Mouse (Mus musculus): ENCODE data around the gene Gm11361. TPM values are rescaled to one million over a fixed set of nuclear protein-coding genes. Genes with fewer than 3 reads are reported as not detected.

Gm11361 gene
- total and polyA plus RNA-seq, 3 experiments, result 0.36 to 1,335 TPM; not detected in 1

GRCm38 (mm10) chr13:28294757-28295361, 37.5 kb downstream of the Gm11361 start:
- H3K4me1 ChIP-seq (ENCODE audit: control insufficient read depth in 1 of 2, insufficient read depth in 2 of 2, low read length in 2 of 2), result no peaks in the 10 kb centered on the region
- H3K9ac ChIP-seq (ENCODE audit: control insufficient read depth, low read depth, low read length, poor library complexity, severe bottlenecking), result no peak overlapping the region
- H3K9me3 ChIP-seq (replicated peaks; ENCODE audit: insufficient read depth, low read length), result no peaks in the 10 kb centered on the region
- H3K27me3 ChIP-seq (ENCODE audit: control insufficient read depth in 1 of 2, insufficient read depth in 2 of 2, low read length in 2 of 2), result no peaks in the 10 kb centered on the region
- H3K79me2 ChIP-seq (ENCODE audit: control insufficient read depth, insufficient read depth, low read length, poor library complexity), result no peaks in the 10 kb centered on the region
- no peak for TF ChIP-seq SMC3 (IDR thresholded peaks at IDR 0.05; ENCODE audit: low read depth, low read length)
- no peak for TF ChIP-seq MXI1 (IDR thresholded peaks at IDR 0.05; ENCODE audit: low read depth, low read length)
- no peak for TF ChIP-seq KAT2A (conservative IDR thresholded peaks at IDR 0.05; ENCODE audit: low read depth, low read length)
- TF ChIP-seq CHD2 (IDR thresholded peaks at IDR 0.05; ENCODE audit: low read length), result no peak
- TF ChIP-seq ZC3H11A (IDR thresholded peaks at IDR 0.05; ENCODE audit: low read depth, low read length), result no peak
- TF ChIP-seq ZNF384 (IDR thresholded peaks at IDR 0.05; ENCODE audit: low read depth, low read length), result no peak
- TF ChIP-seq CTCF (IDR thresholded peaks at IDR 0.05 in 2 of 3, conservative IDR thresholded peaks at IDR 0.05 in 1 of 3; ENCODE audit: control insufficient read depth in 1 of 3, insufficient read depth in 1 of 3, low read depth in 2 of 3, low read length in 3 of 3, poor library complexity in 1 of 3, severe bottlenecking in 1 of 3), result no peak
- TF ChIP-seq USF2 (IDR thresholded peaks at IDR 0.05; ENCODE audit: borderline replicate concordance in 1 of 2, insufficient read depth in 1 of 2, low read depth in 1 of 2, low read length in 2 of 2), result no peak
- TF ChIP-seq HCFC1 (IDR thresholded peaks at IDR 0.05; ENCODE audit: low read depth, low read length), result no peak
- TF ChIP-seq EP300 (IDR thresholded peaks at IDR 0.05; ENCODE audit: low read depth in 1 of 2, low read length in 2 of 2), result no peak
- TF ChIP-seq GATA1 (IDR thresholded peaks at IDR 0.05; ENCODE audit: low read depth, low read length), result no peak
- TF ChIP-seq RAD21 (IDR thresholded peaks at IDR 0.05; ENCODE audit: low read depth, low read length), result no peak
- no peak for TF ChIP-seq TBP (IDR thresholded peaks at IDR 0.05; ENCODE audit: low read depth, low read length)
- TF ChIP-seq TCF12 (IDR thresholded peaks at IDR 0.05; ENCODE audit: low read depth, low read length), result no peak
- no peak for DNase-seq (ENCODE audit: low read depth, low spot score)
- H3K36me3 ChIP-seq (ENCODE audit: control insufficient read depth in 1 of 2, insufficient read depth in 2 of 2, low read length in 2 of 2), result no peaks in the 10 kb centered on the region
- no peak overlapping the region for H3K27ac ChIP-seq (ENCODE audit: control insufficient read depth, low read depth, low read length)
- no peak overlapping the region for H3K4me3 ChIP-seq (ENCODE audit: control insufficient read depth in 1 of 2, insufficient read depth in 1 of 2, low read depth in 2 of 2, low read length in 2 of 2)

GRCm38 (mm10) chr13:28295492-28295891, 38.2 kb downstream of the Gm11361 start:
- Histone ChIP-seq H3K79me2 (ENCODE audit: control insufficient read depth, insufficient read depth, low read length, poor library complexity) (no peaks in the 10 kb centered on the region), H3K27me3 (ENCODE audit: control insufficient read depth in 1 of 2, insufficient read depth in 2 of 2, low read length in 2 of 2) (no peaks in the 10 kb centered on the region), H3K27ac (ENCODE audit: control insufficient read depth, low read depth, low read length) (no peak overlapping the region), H3K36me3 (ENCODE audit: control insufficient read depth in 1 of 2, insufficient read depth in 2 of 2, low read length in 2 of 2) (no peaks in the 10 kb centered on the region), H3K9me3 (replicated peaks; ENCODE audit: insufficient read depth, low read length) (no peaks in the 10 kb centered on the region), H3K9ac (ENCODE audit: control insufficient read depth, low read depth, low read length, poor library complexity, severe bottlenecking) (no peak overlapping the region), H3K4me1 (ENCODE audit: control insufficient read depth in 1 of 2, insufficient read depth in 2 of 2, low read length in 2 of 2) (no peaks in the 10 kb centered on the region), H3K4me3 (ENCODE audit: control insufficient read depth in 1 of 2, insufficient read depth in 1 of 2, low read depth in 2 of 2, low read length in 2 of 2) (no peak overlapping the region)
- TF ChIP-seq MAX (IDR thresholded peaks at IDR 0.05; ENCODE audit: low read length), result no peak
- TF ChIP-seq EP300 (IDR thresholded peaks at IDR 0.05; ENCODE audit: low read depth in 1 of 2, low read length in 2 of 2), result no peak
- no peak for TF ChIP-seq USF1 (IDR thresholded peaks at IDR 0.05; ENCODE audit: low read depth, low read length)
- TF ChIP-seq NELFE (IDR thresholded peaks at IDR 0.05; ENCODE audit: low read depth, low read length), result no peak
- TF ChIP-seq CHD1 (IDR thresholded peaks at IDR 0.05; ENCODE audit: low read depth, low read length), result no peak
- no peak for TF ChIP-seq SIN3A (IDR thresholded peaks at IDR 0.05; ENCODE audit: low read length)
- no peak for TF ChIP-seq BHLHE40 (IDR thresholded peaks at IDR 0.05; ENCODE audit: borderline replicate concordance, low read depth, low read length)
- TF ChIP-seq NRF1 (IDR thresholded peaks at IDR 0.05; ENCODE audit: insufficient read depth, low read depth, low read length, poor library complexity, severe bottlenecking), result no peak
- TF ChIP-seq HCFC1 (IDR thresholded peaks at IDR 0.05; ENCODE audit: low read depth, low read length), result no peak
- no peak for TF ChIP-seq UBTF (IDR thresholded peaks at IDR 0.05; ENCODE audit: borderline replicate concordance, insufficient read depth, low read depth, low read length)
- TF ChIP-seq ETS1 (IDR thresholded peaks at IDR 0.05; ENCODE audit: low read depth, low read length), result no peak
- TF ChIP-seq POLR2AphosphoS2 (IDR thresholded peaks at IDR 0.05; ENCODE audit: low read length), result no peak
- no peak for DNase-seq (ENCODE audit: low read depth, low spot score)
